ENCODE assay signal across 8 mouse cellular contexts in the genomic region with DNA sequence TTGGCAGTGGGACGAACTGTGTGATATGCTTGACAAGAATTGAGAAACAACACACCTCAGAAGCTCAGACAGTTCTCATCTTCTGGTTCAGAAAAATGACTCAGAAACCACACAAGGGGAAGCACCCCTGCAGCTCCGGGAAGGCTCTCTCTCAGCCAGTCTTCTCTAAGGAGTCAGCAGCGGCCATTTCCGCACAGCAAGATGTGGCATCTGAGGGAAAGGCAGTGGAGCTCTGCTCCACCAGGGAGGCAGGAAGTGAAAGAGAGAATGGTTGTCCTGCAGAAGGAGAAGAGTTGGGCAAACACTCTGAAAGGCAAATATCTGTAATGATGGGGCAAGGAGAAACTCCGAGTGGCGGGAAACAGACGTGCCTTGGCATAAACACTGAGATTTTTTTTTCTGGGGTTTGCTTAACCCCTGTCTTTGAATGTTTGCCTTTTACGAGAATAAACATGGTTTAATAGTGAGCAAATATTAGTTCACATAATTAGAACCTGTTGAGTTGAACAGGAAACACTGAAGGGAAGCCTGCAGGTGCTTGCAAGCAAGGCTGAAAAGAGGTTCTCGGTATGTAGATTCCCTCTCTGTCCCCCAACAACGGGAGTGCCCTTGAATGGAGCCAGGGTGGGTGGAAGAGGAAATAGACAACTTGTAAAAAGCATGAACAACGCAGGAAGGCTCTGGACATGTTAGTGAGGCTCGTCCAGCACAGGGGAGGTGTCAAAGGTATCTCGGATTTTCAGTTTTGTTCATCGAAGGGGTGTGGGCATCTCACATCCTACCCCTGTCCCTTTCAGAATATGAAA.
A peak's percentile ranks its signal among the peaks of the same experiment; 100 is the strongest.
DNase-seq lines count a peak whose midpoint lies in the region; ATAC-seq and TF ChIP-seq lines count a peak whose summit lies in the region.

No protein-coding gene starts in this region.

- no peak for DNase-seq in frontal cortex, postnatal 25 days (ENCODE audit: low spot score in 2 of 2)
- peak; percentile 88 for DNase-seq in A20 (ENCODE audit: low read depth, low spot score)
- DNase-seq in embryonic facial prominence, embryonic 14.5 days (ENCODE audit: low spot score), result peak; percentile 75
- DNase-seq in kidney, adult 2 months, result peak; percentile 50
- peak; percentile 85 for DNase-seq in lung, postnatal 0 days (ENCODE audit: low spot score)
- no peak for DNase-seq in cerebellum, postnatal 4 days (ENCODE audit: low spot score in 2 of 2)

- H3K9ac ChIP-seq in embryonic facial prominence, embryonic 14.5 days (ENCODE audit: low read depth, low read length), result 0 out of 2 replicates have a peak overlapping the region, but pooled peaks have one; percentile 28
- H3K9ac ChIP-seq in lung, postnatal 0 days (replicated peaks; ENCODE audit: low read depth), result peak overlapping the region; percentile 35
- no peak overlapping the region for H3K9ac ChIP-seq in stomach, embryonic 14.5 days (replicated peaks; ENCODE audit: low read depth, low read length)

- peak; percentile 74; the same call in 1 of the 2 replicates for ATAC-seq in frontal cortex, adult (ENCODE audit: low TSS enrichment)
- 0 out of 2 replicates have a peak, but pooled peaks have one; percentile 28 for ATAC-seq in embryonic facial prominence, embryonic 14.5 days (ENCODE audit: low read depth)
- ATAC-seq in lung, postnatal 0 days, result peak; percentile 55
- ATAC-seq in stomach, embryonic 14.5 days (ENCODE audit: insufficient number of reproducible peaks, insufficient read depth, low FRiP score, low read depth), result peak; percentile 10; the same call in 1 of the 2 replicates

- no peak overlapping the region for H3K4me3 ChIP-seq in embryonic facial prominence, embryonic 14.5 days (ENCODE audit: low read depth, low read length)
- H3K4me3 ChIP-seq in kidney, adult 2 months (ENCODE audit: insufficient read depth, low read depth, low read length), result no peak overlapping the region; the same call in 1 of the 2 replicates
- peak overlapping the region; percentile 32 for H3K4me3 ChIP-seq in lung, postnatal 0 days (ENCODE audit: low read depth, low read length)
- H3K4me3 ChIP-seq in stomach, embryonic 14.5 days (ENCODE audit: low read depth, low read length), result no peak overlapping the region

- no peak for TF ChIP-seq POLR2A in kidney, adult 2 months (IDR thresholded peaks at IDR 0.05; ENCODE audit: low read depth, low read length)

- no peaks in the 10 kb centered on the region for H3K27me3 ChIP-seq in embryonic facial prominence, embryonic 14.5 days (replicated peaks; ENCODE audit: control insufficient read depth, insufficient read depth, low read length)
- H3K27me3 ChIP-seq in kidney, adult 2 months (replicated peaks; ENCODE audit: control insufficient read depth, insufficient read depth, low read length), result no peaks in the 10 kb centered on the region
- H3K27me3 ChIP-seq in lung, postnatal 0 days (replicated peaks; ENCODE audit: insufficient read depth, low read length), result no peaks in the 10 kb centered on the region
- H3K27me3 ChIP-seq in stomach, embryonic 14.5 days (ENCODE audit: control insufficient read depth, insufficient read depth, low read length), result no peaks in the 10 kb centered on the region

- H3K27ac ChIP-seq in embryonic facial prominence, embryonic 14.5 days (replicated peaks; ENCODE audit: low read depth, low read length), result peak overlapping the region; percentile 84
- peak overlapping the region; percentile 56; the same call in 1 of the 2 replicates for H3K27ac ChIP-seq in kidney, adult 2 months (ENCODE audit: insufficient read depth, low read depth, low read length)
- peak overlapping the region; percentile 88 for H3K27ac ChIP-seq in lung, postnatal 0 days (ENCODE audit: low read length)
- H3K27ac ChIP-seq in stomach, embryonic 14.5 days (ENCODE audit: low read length), result peak overlapping the region; percentile 89

- no peaks in the 10 kb centered on the region for H3K36me3 ChIP-seq in embryonic facial prominence, embryonic 14.5 days (ENCODE audit: control insufficient read depth, insufficient read depth, low read length)
- no peaks in the 10 kb centered on the region for H3K36me3 ChIP-seq in kidney, adult 2 months (ENCODE audit: control insufficient read depth, insufficient read depth, low read length)
- no peaks in the 10 kb centered on the region for H3K36me3 ChIP-seq in lung, postnatal 0 days (ENCODE audit: insufficient read depth, low read length)
- no peaks in the 10 kb centered on the region for H3K36me3 ChIP-seq in stomach, embryonic 14.5 days (ENCODE audit: control insufficient read depth, insufficient read depth, low read length)

- peaks cover 28% of the 10 kb centered on the region for H3K4me1 ChIP-seq in embryonic facial prominence, embryonic 14.5 days (ENCODE audit: control insufficient read depth, insufficient read depth, low read length)
- peaks cover 15% of the 10 kb centered on the region for H3K4me1 ChIP-seq in kidney, adult 2 months (ENCODE audit: control insufficient read depth, insufficient read depth, low read length)
- H3K4me1 ChIP-seq in lung, postnatal 0 days (ENCODE audit: insufficient read depth, low read depth, low read length), result peaks cover 11% of the 10 kb centered on the region; the same call in 1 of the 2 replicates
- peaks cover 36% of the 10 kb centered on the region; the same call in 1 of the 2 replicates for H3K4me1 ChIP-seq in stomach, embryonic 14.5 days (ENCODE audit: control insufficient read depth, insufficient read depth, low read length)

- TF ChIP-seq EP300 in lung, postnatal 0 days (IDR thresholded peaks at IDR 0.05), result peak; percentile 82

- TF ChIP-seq CTCF in kidney, adult 2 months (conservative IDR thresholded peaks at IDR 0.05; ENCODE audit: insufficient read depth, insufficient read length, low read depth, low read length), result no peak
- TF ChIP-seq CTCF in lung, postnatal 0 days (IDR thresholded peaks at IDR 0.05), result no peak

- H3K9me3 ChIP-seq in embryonic facial prominence, embryonic 14.5 days (ENCODE audit: control insufficient read depth, low read length), result no peaks in the 10 kb centered on the region
- no peaks in the 10 kb centered on the region for H3K9me3 ChIP-seq in lung, postnatal 0 days (ENCODE audit: low read length)
- H3K9me3 ChIP-seq in stomach, embryonic 14.5 days (ENCODE audit: control insufficient read depth, low read depth, low read length), result peaks cover 2% of the 10 kb centered on the region; the same call in 1 of the 2 replicates

- WGBS in embryonic facial prominence, embryonic 14.5 days, result 45% methylated on average over 14 of the region's 14 CpGs
- 64% methylated on average over 14 of the region's 14 CpGs for WGBS in kidney, adult 2 months
- WGBS in lung, postnatal 0 days, result 17% methylated on average over 14 of the region's 14 CpGs
- 34% methylated on average over 14 of the region's 14 CpGs for WGBS in stomach, embryonic 14.5 days

- H3K4me2 ChIP-seq in embryonic facial prominence, embryonic 14.5 days (ENCODE audit: low read depth, low read length), result peak overlapping the region; percentile 49
- peak overlapping the region; percentile 46 for H3K4me2 ChIP-seq in lung, postnatal 0 days (replicated peaks; ENCODE audit: low read depth, low read length)
- H3K4me2 ChIP-seq in stomach, embryonic 14.5 days (replicated peaks; ENCODE audit: low read depth, low read length), result peak overlapping the region; percentile 36

Comparison
In these comparisons a context has a peak if more than half of its experiments do, and no peak if none do; other contexts are left out.
1. ATAC-seq: peak in every context shown above with its lines; median percentile 74 in frontal cortex, adult; 55 in lung, postnatal 0 days; 28 in embryonic facial prominence, embryonic 14.5 days; 10 in stomach, embryonic 14.5 days.
2. DNase-seq: peak in A20 (single experiment), embryonic facial prominence, embryonic 14.5 days (single experiment), kidney, adult 2 months (single experiment) and lung, postnatal 0 days (single experiment); none in frontal cortex, postnatal 25 days (0 of 2) and cerebellum, postnatal 4 days (0 of 2).
3. Peak in every context shown above with its lines, with median percentiles within 50 percentile points of each other: H3K27ac ChIP-seq and H3K4me2 ChIP-seq.